Mouse (Mus musculus): ENCODE results near the gene Galnt6.

Gene Galnt6

DNA sequence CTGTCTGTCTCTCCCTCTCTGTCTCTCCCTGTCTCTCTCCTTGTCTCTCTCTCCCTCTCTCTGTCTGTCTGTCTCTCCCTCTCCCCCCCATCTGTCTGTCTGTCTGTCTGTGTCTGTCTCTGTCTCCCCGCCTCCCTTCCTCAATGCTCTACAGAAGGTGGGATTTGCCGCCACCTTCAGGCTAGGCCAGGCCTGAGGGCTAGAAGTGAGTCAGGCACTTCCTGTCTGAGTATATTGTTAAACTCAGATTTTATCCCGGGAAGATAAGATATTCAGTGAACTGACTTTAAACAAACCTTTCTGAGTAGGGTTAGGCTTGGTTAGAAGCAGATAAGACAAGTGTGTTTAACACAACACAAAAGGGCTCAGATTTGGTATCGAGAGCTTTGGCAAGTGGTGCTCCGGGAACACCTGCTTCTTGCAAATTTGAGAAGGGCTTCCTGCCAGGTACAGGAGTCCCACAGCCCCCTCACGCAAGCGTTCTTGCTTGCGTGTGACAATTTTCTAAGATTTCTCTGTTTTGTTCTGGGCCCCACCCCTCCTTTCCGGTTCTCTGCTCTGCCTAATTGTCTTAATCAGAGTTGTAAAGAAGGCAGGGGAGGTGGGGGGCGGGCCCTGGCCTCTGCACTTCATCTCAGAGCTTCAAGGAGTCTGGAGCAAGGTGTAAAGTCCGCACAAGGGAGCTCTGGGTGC is 25.8 kb upstream of the Galnt6 start:
- peak; percentile 51 for DNase-seq (ENCODE audit: extremely low spot score)

GRCm38 (mm10) chr15:100754041-100754440 is 24.9 kb upstream of the Galnt6 start:
- no peak for DNase-seq (ENCODE audit: extremely low spot score)

GRCm38 (mm10) chr15:100753045-100753444 is 23.9 kb upstream of the Galnt6 start:
- DNase-seq (ENCODE audit: extremely low spot score) = no peak

DNA sequence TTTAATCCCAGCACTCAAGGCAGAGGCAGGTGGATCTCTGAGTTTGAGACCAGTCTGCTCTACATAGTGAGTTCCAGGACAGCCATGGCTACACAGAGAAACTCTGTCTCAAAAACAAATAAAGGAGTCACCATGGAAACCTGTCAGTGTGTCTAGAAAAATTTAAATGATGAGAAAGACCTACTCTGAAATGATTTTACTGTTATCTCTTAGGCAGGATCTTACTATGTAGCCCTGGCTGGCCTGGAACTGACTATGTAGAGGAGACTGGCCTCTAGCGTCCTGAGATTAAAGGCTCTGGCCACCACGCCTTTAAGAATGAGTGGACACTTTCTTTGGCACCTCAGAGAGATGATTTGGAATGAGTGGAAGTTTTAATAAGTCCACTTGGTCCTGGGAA is 23.3 kb upstream of the Galnt6 start:
- DNase-seq (ENCODE audit: extremely low spot score) = no peak

- DNase-seq (ENCODE audit: extremely low spot score) = no peak
Observed at GRCm38 (mm10) chr15:100749751-100750538, 20.8 kb upstream of the Galnt6 start.

DNA sequence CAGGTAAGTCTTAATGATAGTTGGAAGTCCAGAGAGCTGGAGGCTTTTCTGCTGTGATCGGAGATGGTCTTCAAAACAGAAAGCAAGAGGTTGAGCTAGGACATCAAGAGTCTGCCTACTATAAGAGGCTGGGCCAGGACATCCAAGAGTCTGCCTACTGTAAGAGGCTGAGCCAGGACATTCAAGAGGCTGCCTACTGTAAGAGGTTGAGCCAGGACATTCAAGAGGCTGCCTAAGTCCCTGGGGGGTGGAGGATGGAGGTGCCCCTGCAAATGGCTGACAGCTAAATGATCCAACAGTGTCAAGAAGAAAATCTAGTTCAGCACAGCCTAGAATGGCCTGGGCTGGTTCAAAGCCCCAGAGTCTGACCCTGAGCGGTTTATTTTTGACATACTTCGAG is 19.4 kb upstream of the Galnt6 start:
- DNase-seq (ENCODE audit: extremely low spot score) = no peak

- DNase-seq (ENCODE audit: extremely low spot score) = peak; percentile 45
Observed at GRCm38 (mm10) chr15:100747121-100747963, 18.2 kb upstream of the Galnt6 start.

DNA sequence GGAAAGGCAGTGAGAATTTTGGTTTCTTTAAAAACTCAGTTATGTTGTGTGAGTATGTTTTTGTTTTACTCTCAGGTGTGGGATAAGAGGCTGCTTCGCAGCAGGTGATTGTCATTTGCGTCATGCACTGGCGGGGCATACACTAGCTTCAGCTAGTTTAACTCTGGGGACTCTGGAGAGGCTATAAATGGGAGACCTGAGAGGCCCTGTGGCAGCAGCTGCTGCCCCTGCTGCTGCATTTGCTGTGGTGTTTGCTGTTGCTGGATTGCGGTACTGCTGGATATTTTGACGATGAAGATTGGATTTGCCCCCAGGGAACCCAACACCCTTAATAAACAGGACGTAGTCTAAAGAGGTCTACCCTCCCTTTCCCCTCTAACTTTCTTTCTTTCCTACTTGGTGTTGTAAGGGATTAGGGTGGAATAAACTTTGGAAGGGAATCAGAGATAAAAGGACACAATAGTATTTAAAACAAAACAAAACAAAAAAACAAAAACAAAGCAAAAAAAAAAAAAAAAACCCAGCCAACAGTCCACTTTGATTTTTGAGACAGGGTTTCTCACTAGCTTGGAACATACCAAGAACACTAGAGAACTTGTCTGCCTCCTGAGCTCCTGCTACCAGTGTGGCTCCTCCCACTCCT is 17.4 kb upstream of the Galnt6 start:
- no peak for DNase-seq (ENCODE audit: extremely low spot score)

- DNase-seq (ENCODE audit: extremely low spot score) = no peak
Observed at GRCm38 (mm10) chr15:100743238-100743637, 14.1 kb upstream of the Galnt6 start.

GRCm38 (mm10) chr15:100739442-100739841 is 10.3 kb upstream of the Galnt6 start:
- DNase-seq (ENCODE audit: extremely low spot score) = no peak

- no peak for DNase-seq (ENCODE audit: extremely low spot score)
Observed at GRCm38 (mm10) chr15:100738351-100738781, 9.2 kb upstream of the Galnt6 start.

DNA sequence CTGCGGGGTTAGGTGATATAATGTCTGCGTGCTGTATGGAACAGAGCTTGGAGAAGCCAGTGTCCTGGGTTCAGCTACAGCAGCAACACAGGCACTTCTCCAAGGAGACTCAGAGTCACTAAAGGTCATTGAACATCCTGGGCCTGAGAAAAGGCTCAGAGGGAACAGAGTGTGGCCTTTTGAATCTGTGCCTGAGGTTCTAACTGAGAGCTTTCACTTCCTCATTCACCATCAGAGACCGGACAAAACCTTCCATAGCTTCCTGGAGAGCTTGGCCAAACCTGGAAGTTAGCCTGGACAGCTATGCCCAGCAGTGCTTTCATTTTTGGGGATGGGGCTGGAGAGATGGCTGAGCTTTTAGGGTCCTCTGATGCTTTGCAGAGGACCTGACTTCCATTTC is 8.5 kb upstream of the Galnt6 start:
- no peak for DNase-seq (ENCODE audit: extremely low spot score)

DNA sequence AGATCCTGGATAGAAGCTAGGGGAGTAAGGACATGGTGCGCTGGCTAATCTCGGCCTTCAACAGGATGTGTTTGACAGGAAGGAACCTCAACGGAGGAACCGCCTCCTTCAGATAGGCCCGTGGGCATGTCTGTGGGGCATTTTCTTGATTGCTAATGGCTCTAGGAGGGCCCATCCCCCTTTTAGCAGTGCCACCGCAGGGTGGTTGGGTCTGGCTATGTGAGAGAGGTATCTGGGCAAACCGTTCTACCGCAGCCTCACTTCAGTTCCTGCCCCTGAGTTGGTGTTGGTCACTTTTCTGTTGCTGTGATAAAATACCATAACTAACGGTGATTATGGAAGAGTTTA is 6.8 kb upstream of the Galnt6 start:
- no peak for DNase-seq (ENCODE audit: extremely low spot score)

DNA sequence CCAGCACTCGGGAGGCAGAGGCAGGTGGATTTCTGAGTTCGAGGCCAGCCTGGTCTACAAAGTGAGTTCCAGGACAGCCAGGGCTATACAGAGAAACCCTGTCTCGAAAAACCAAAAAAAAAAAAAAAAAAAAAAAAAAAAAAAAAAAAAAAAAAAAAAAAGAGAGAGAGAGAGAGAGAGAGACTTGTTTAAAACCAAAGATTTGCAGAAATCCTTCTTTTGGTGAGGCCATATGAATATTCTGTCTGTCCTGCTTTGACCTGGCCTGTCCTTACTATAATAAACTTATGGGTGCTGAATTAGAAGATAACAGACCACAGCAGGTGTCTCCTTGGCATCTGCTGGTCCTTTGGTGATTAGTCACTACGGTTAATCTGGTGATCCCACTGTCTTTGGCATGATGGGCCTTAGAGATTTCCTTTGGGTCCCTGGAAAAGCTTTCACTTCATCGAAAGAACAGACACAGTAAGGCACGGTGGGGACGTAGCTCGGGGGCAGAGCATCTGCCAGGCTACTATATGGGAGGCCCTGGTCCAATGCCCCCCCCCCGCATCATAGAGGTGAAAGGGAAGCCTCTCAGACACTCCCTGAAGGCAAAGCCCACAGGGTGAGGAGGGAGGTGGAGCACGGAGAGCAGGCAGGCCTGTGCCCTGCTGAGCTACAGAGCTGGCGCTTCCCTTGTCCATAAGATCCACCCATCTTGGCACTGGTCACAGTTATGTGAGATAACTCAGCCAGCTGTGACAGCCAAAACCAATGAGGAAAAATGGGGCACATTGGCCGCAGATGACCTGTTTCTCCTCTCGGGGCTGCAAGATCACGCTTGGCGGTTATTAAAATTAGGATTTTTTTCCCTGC is 6.1 kb upstream of the Galnt6 start:
- DNase-seq (ENCODE audit: extremely low spot score) = no peak

DNA sequence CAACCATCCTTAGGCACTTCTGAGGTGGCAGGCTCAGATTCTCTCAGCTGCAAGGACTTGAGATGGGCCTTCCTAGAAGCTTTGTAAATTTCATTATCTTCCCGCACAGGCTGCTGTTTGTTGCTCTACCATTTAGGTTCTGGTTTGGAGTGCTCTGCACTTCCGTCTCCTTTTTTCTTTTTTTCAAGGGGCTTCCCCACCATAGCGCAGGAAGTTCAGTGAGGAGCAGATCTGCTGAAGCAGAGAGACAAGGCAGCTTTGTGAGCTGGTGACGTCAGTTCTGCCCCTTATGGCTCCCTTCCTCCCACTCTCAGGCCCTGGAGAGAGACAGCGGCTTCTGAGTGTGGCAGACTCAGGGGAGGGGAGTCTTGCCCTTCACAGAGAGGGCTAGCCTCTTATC is 3.4 kb upstream of the Galnt6 start:
- DNase-seq (ENCODE audit: extremely low spot score) = no peak

DNA sequence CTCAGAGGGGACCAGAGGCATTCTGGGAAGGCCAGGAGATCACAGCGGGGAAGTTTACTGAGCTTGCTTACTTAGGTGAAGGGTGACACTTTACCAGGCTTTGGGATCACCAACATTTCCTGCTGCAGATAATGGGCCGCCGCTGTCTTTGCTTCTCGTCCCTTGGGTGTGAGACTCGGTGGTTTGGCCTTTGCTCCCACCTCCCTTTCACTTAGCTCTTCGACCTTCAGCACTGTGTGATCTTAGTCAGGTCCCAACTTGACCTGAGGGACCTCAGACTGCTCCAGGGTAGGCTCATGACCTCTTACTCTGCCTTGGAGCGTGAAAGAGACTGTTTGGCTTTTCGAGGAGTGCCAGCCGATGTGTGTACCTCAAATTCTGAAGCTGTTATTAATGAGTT is 1.9 kb upstream of the Galnt6 start:
- DNase-seq (ENCODE audit: extremely low spot score) = no peak

- no peak for DNase-seq (ENCODE audit: extremely low spot score)
Observed at GRCm38 (mm10) chr15:100728586-100728985, 590 bp downstream of the Galnt6 start.

- DNase-seq (ENCODE audit: extremely low spot score) = no peak
Observed at GRCm38 (mm10) chr15:100727834-100728233, 1.3 kb downstream of the Galnt6 start.

GRCm38 (mm10) chr15:100726721-100727120 is 2.5 kb downstream of the Galnt6 start:
- DNase-seq (ENCODE audit: extremely low spot score) = no peak

DNA sequence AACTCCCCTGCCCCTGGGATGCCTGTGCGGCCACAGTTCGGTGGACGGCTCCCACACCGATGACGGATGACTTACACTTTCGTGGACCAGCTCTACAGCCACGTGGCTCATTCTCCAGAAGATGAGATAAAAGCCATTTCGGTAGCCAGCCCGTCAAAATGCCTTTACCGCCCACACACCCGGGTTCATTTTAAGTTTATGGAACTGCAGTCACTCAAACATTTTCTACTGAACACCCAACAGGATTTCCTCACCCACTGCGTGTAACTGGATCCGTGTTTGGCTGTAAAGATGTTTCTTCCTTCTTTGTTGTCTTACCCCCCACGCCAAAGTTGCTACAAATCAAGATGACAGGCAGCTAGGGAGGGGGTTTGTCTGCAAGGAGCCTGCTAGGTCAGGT is 5.7 kb downstream of the Galnt6 start:
- DNase-seq (ENCODE audit: extremely low spot score) = no peak

DNA sequence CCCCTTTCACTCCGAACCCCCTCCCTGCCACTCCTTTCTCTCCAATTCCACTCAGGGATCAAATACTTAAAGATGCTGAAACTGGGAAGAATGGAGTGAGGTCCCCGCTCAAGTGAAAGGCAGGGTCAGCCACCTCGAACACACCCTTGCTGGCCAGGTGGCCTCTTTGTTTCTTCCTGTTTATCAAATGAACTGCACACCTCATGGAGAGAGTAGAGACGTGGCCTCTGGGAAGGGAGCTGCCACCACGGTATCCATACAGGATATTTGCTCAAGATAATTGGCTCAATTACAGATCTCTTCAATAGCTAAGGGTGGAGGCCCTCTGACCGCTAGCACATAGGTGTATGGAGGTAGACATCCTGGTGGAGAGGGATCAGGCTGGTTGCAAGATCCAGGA is 6.6 kb downstream of the Galnt6 start:
- no peak for DNase-seq (ENCODE audit: extremely low spot score)

Measured in embryo, embryonic 9.5 days (tissue).